Mouse (Mus musculus) spleen, adult 2 months (tissue): ENCODE measurements around the gene Map7.

Experiments used
- CTCF ChIP-seq: fragments of 200-500 bp; IDR thresholded peaks from 2 replicates; pipeline ENCODE4 v1.5.1; 2011; ENCODE audit warnings: mild to moderate bottlenecking, inconsistent platforms; ENCODE audit not compliant: insufficient read depth, insufficient read length, insufficient replicate concordance; ENCODE audit errors: extremely low read depth
- POLR2A ChIP-seq: fragments of 200-500 bp; IDR thresholded peaks from 2 replicates; pipeline ENCODE4 v1.6.1; 2011; ENCODE audit warnings: low read depth, low read length, inconsistent platforms

GRCm38 (mm10) chr10:20285994-20286836 is 137.9 kb downstream of the Map7 start:
- TF ChIP-seq CTCF (no peak), POLR2A (no peak)
